Mouse (Mus musculus) gastrocnemius, postnatal 25 days (tissue): ENCODE results near the gene Trpv6. TPM values are rescaled to one million over a fixed set of nuclear protein-coding genes. Genes with fewer than 3 reads are reported as not detected.

Source experiments
- DNase-seq: peaks from one replicate; pipeline ENCODE4 v3.0.0; 2022
- long read RNA-seq, 2 experiments: library from polyadenylated mRNA; stranded (forward); transcript quantifications; one replicate each; pipeline ENCODE4 v2.0.0; 2021
- total RNA-seq, 2 experiments: library from RNA; stranded (reverse); gene quantifications; 1 replicate in 1 of 2; 2 replicates in 1 of 2; pipeline ENCODE4 v1.2.3; 2021

Trpv6 gene
- total RNA-seq = not detected
- long read RNA-seq, experiment 1 = 0 reads
- long read RNA-seq, experiment 2 = 0 reads

DNA sequence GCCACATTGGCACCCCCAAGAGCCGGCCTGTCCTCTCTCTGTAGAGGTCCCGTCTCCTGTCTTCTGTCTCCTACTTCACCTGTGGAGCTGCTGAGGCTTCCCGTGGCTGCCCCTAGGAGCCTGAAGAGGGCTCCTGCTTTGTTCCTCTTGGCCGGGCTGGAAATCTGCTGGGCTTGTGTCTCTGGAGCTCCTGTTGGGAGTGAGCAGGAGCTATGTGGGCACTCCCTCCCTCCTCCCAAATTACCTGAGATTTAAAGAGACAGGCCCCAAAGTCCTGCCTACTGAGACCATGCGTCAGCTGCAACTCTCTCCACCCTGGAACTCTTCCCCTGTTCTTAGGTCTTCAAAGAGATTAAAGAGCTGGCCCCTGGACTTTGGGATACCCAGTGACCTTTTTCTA lies at the start of gene Trpv6:
Trpv6 (minus strand) TSS at position 228 of the 400 bp plus-strand sequence.
- DNase-seq = no peak

DNA sequence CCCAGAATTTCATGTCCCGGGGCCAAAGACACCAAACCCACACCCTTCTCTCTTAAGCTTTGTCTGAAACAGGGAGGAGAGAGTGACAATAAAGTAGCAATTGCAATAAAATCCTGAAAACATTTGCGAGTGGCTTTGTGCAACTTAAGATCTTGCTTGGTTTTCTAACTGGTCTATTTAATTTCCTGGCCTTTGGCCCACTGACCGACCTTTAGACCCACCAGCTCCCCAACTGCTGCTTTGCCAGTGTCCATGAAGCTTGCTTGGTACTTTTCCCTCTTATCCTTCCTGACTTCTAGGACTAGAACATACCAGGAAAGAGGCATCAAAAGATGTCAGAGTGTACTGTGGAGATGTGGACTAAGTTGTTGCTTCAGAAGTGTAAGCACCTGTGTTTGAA lies 49.4 kb upstream of the Trpv6 start:
- DNase-seq = no peak

DNA sequence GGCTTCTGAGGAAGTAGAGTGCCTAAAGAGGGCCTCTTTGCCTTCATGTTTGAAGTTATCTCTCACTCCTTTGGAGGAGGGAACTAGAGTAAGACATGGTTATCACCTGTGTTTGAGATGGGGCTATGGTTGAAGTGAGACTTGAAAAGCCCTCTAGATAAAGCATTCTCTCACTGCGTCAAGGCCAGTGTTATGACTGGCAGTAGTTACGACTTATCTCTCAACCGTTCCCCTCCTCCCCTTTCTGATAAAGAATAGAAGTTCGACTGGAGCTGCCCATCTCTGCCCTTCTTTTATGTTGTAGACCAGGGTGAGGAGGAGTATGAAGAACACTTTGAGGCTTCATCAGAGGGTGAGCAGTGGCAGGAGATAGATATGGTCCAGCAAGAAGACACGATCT lies 48.7 kb upstream of the Trpv6 start:
- DNase-seq = no peak

DNA sequence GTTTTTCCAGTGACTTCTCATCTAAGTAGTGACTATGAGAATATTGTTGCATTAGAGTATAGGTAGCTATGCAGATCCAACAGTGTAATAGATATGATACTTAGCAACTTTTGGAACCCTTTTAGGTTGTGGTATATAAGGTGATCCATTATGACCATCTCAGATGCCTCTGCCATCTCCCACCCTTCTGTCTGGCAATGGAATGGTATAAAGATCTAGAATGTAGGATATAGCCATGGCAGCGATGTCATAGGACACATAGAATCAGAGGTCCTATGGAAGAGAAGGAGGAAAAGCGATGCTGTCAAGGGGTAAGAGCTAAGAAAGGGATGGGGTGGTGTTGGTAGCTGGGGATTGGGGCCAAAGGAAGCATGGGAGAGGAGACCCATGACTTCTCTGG lies 47.9 kb upstream of the Trpv6 start, which contains the start of gene Llcfc1:
Llcfc1 (plus strand) TSS at position 301 of the 400 bp plus-strand sequence.
- no peak for DNase-seq

DNA sequence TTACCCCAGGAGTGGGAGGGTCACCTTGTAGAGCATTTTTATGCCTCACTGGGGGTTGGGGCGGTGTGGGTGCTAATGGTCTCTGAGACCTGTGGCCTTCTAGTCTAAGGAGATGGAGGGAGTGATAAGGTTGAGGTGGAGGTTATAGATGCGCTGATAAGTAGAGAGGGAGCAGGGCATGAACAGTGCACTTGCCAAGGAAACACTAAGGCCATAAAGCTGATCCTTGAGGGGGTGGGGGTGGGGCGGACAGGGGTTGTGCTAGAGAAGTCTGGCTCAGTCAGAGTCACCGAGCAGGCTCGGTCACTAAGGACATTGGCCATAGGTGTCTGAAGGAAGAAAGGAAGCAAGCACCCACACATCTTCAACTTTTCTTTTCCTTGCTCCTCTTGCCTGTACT lies 45.5 kb upstream of the Trpv6 start:
- no peak for DNase-seq

DNA sequence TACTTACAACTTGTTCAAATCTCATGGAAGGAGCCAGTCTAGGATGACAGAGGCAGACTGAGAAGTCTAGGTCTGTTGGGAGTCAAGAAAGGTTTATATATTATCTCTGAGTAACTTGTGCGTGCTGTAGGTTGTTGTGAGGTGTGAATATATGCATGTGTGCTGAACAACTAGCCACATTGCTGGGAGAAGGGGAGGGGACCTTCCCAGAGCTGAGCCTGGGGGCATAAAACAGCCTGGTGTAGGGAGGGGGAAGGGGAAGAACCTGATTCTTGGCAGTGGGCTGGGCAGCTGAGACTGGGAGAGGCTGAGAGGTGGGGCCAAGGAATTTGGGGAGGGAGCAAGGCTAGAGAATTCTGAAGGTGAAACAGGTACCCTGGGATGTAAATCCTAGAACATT lies 44.5 kb upstream of the Trpv6 start, which contains the start of gene Trpv5:
Trpv5 (minus strand) TSS at position 101 of the 400 bp plus-strand sequence.
- DNase-seq = no peak

DNA sequence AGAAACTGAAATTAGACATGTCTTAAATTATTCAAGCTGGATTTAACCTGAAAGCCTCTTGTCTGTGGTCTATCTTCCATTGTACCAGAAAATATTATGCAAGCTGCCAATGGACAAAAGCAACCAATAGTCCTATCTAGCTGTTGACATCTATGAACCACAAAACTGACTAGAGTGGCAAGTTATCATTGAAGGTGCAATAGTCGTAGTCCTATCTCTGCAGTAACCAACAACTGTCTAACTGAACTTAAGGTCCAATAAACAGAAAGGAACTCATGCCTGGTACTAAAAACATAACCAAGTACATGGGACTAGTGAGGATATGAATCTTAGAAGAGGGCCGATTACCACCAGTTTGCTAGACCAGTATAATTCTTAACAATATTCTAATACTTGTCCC lies 40.3 kb upstream of the Trpv6 start:
- no peak for DNase-seq

DNA sequence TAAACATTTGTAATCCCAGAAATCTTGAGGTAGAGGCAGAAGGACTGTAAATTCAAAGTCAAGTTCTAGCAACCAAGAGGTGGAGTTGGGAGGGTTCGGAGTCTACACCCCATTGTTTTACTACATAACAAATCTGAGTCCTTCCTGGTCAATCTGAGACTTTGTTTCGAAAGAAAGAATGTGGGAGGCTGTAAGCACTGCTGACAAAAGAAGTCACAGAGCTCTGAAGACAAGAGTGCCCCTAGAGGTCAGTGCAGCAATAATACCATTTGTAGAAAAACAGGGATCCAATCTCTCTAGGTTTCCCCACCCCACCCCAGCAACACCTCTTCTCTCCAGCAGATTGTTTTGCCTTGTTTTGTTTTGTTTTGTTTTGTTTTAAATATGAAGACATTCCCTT lies 26.1 kb upstream of the Trpv6 start:
- no peak for DNase-seq

DNA sequence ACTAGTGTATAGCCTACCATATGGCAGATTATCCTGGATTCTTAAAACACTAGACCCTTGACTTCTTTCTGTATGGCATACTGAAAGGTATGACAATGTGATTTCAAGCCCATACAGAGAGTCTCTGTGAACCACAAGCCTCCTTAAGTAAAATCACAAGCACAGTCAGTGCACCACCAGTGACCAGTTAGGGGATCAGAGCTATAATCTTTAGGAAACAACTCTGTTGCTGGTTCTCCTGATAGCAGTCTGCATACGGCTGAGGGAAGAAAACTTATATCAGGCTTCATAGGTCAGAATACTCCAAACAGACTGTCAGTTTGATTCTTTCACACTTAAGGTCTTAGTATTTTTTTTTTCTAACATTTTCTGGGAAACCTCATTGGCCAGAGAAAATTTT lies 22.3 kb upstream of the Trpv6 start:
- DNase-seq = no peak

DNA sequence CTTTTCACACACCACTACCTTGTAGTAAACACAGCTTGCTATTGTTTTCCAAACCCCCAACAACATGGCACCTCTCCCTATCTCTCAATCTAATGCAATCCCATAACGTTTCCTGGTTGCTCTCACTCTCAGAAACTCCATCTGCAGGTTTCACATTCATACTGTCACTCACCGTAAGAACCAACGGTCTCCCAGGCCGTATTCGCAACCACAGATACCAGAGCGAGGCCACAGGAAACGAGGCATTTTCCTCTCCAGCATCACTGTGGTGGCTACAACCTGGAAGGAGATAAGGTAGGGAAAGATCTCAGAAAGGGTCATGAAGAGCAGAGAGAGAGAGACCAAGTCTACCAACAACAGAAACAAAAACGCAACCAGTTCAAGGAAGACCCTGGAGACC lies 18.4 kb upstream of the Trpv6 start:
- no peak for DNase-seq

DNA sequence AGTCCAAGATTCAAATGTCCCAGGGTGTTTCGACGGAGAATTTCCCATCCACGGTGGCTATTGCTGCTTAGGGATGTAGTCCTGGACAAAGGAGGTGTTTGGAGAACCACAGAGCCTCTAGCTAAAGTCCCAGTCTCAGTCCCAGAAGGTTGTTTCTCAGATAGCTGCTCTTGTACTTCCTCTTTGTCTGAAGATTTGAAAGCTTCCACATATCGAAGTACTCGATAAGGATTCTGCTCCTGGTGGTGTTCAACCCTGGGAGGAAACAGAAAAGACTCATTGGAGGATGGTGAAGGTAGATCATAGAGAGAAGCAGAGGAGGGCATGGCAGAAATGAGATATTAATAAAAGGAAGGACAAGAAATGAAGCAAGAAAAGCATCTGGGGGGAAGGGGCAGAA lies 17.0 kb upstream of the Trpv6 start:
- DNase-seq = no peak

DNA sequence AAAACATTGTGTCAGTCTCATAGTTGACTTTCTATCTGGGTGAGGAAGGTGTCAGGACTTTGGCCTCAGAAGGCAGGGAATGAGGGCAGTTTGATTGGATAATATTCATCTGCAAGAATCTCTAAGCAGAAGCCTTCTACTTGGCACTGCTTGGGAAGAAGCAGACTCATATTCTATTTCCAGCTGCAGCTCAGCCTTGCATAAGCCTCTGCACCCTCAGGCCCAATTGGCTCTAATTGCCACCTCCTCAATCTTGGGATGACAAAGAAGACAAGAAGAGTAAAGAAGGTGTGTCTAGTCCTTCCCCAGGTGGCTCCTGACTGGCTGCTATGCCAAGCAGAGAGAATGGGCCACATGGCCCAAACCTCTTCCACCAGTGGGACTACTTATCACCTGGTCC lies 10.5 kb upstream of the Trpv6 start:
- no peak for DNase-seq

DNA sequence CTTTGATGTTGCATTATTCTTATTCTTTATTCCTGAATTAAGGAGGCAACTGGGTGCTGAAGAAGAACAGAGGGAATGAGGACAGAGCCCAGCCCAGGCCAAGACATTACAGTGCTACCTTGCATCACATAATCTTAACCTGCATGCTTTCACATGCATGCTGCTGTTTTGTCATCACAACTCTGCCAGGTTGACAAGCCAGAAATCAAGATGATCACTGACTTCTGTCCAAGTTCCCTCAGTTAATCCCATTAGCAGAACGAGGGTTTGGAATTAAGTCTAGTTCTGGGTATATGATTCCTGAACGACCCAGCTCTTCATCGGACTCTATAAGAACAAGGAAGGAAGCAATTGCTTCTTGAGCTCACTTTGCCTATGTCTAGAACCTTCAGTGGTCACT lies 10.0 kb upstream of the Trpv6 start:
- no peak for DNase-seq

DNA sequence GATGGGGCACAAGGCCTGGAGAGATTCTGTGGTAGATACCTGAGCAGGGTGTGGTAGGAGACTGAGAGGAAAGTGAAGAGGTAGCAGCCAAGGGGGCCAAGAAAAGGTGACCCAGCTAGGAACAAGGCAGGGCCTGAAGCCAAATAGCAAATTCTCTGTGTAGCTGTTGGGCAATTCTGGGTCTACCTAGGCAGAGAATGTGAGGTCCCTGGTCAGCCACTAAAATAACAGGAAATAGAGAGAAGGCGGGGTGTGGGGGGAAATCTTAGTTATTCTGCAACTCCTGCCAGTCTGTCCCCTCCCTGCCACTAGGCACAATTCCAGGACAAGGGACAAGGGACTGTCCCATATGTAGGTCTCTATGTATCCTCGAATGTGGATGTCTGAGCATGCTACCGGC lies 7.0 kb upstream of the Trpv6 start:
- DNase-seq = no peak

DNA sequence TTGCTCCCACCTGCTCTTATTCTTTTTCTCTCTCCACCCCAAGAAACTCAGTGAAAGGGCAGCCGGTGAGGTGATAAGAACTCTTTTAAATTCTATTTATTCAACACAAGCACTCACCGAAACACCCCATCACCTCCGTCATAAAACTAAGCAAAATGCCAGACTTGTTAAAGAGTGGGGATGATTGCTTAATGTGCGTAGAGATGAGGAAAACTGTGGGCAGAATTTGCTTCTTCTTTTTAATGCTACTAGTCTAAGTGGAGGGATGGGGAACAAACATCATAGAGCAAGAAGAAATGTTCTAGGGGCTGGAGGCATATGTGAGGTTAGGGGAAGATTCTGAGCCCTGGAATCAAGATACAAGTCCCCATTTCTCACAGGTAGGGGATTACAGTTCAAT lies 6.6 kb upstream of the Trpv6 start:
- DNase-seq = no peak

DNA sequence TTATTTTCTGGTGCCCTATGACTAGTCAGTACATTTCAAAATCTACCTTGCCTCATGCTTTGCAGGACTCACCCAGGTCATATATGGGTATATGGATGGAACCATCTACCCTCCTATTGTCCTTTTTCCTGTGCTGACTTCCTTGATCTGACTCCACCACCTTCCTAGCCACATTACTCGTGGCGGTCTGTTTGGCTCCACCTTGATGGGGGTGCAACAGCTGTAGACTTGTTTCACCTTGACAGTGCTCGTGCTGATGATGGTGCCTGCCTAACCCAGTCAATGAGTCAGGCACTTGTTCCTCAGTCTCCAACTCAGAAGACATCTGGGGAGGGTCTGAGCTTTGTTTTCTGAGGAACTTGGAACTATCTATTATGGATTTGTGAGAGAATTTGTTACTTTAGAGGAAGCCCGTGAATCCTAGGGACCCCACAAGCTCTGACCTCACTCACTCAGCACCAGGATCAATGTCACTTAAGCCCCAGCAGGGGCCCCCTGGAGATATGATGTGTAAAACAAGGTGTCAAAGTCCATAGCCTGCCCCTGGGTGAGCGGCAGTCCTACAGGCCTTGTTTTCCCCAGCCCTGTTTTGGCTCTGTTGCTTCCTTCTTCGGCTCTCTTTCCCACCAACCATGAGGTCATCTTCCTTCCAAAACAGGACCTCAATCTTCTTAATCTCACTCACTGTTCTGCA lies 5.1 kb upstream of the Trpv6 start:
- DNase-seq = no peak

DNA sequence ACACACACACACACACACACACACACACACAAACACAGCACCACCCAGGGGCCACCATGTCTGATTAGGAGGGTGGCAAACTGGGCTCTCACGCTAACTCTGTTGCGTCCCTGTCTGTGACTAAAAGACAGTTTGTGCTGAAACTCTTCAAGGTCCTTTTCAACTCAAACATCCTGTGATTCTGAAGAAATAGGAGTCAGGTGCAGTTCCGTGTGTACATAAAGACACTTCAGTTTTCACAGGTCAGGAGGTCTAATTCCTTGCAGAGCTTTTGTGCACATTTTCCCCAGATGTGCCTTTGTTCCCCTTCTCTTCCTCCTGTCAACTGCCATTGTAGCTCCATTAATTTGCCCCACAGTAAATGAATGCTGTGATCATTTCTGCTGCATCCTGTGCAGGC lies 4.2 kb upstream of the Trpv6 start:
- DNase-seq = no peak

DNA sequence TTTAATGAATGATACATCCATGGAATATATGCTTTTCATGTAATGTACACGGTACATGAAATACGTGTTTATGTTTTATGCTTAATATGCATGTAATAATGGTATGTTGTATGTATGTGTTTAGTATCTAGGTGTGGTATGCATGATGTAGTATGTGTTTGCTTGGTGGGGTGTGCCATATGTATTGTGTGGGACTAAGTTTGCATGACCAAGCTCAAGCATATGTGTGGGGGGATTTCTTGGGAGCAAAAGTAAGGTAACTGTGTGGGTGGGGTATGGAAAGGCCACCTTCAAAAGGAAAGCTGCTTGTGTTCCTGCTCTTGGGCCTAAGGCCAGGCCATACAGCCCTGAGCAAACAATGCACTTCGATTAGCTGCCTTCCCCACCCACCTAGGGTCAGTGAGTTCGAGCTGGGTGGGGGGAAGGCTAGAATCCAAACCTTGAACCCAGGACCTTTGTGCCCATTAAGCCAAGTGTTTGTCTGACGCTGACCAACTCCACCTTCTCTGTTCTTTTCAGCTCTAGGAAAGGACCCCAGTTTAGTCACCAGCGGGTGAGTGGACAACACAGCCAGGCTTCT lies 1.8 kb upstream of the Trpv6 start:
- DNase-seq = no peak

DNA sequence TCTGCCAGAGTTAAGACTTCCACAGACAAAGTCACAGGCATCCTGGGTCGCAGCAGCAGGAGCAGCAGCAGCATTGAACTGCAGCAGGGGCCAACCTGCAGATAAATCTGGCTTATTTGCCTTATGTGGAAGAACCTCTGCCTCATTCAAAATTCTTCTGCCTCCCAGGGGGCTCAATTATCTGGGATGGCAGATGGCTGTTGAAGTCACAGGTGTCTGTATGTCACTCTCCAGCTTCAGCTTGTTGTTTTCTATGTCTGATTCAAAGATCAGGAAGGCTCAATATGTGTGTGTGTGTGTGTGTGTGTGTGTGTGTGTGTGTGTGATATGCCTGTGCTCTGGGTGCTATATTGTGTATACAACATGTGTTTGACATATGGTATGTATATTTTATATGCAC lies 1.2 kb upstream of the Trpv6 start:
- no peak for DNase-seq

DNA sequence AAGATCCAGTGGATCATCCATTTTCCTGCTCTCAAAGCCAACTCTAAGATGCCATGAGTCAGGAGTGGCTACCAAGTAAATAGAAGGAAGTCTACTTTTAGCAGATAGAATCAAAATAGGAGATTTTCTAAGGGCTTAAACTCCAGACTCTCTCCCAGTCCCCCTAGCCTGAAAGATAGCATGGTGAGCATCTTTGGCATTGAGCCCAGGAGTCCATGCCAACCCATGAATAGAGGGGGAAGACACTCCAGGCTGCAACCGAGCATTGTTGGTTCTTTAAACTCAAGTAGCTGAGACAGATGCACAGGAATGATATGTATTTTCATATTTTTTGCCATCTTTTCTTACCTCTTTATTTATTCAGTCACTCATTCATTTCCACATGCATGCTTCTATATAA lies 994 bp downstream of the Trpv6 start:
- no peak for DNase-seq

DNA sequence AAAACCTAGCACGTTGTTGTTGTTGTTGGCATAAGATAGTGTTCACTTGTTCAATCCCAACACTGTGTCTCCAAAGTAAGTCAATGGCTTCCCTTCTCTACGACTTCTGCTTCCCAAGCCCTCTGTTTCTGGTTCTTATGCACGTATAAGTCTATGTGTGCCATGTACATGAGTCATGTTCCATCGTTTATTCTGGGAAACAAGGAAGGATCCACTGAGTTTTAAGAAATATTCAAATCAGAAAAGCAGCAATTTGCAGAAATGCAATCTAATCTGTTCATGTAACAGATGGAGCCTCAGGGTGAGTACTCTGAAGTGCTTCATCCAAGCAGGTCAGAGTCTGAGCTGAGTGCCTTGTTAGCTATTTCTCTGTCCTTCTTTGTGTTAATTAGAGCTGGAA lies 4.7 kb downstream of the Trpv6 start:
- DNase-seq = no peak

DNA sequence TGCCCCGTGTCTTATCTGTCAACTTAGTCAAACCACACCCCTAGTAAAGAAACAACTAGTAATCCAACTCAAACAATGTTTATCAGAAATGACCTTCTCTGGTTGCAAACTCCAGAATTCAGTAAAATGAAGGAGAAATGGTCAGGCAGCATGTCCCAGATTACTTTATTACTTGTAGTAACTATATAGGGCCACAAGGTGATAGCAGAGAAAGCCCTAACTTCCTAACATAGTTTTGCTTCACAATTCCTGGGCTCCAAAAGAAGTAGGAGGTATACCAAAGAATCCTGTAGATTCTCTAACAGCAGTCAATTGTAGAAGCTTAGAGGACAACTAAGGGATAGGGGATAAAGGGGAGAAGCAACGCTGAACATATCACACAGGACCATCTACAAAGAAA lies 5.4 kb downstream of the Trpv6 start:
- DNase-seq = no peak

DNA sequence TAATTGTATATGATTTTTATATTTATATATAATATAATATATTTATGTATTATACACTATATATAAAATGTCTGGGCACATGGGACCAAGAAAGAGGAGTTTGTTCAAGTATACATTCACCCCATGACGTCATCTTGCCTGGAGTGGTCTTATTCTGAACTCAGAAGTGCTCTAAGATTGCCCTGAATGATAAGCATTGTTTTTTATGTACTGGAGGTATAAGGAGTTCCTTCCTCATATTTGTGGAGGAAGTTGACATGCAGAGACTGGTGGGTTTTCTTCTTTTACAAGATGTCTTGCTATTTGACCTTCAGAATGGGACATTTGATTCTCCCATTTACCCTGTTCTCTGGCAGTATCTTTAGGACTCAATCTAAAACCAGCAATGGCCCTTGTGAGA lies 8.0 kb downstream of the Trpv6 start:
- no peak for DNase-seq

DNA sequence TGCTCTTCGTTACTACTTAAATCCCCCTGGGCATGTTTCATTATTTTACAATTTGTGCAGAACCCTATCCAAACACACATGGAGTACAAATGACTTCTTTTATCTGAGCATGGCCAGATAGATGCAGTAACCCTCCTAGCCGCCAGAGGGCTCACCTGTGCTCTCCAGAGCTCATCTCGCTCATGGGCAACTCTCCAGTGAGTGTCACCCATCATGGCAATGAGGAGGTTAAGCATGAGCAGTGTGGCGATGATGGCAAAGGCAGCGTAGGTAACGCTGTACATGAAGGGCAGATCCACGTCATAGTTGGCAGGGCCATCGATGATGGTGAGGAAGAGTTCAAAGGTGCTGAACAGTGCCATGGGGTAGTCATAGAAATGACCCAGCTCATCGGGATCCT lies 13.5 kb downstream of the Trpv6 start:
- no peak for DNase-seq
